Mouse (Mus musculus): ENCODE measurements at regions not wholly inside any gene's neighbourhood (a gene's known extent, or its start where the extent isn't known, plus 50 kb on each side); places are given as distances from the start of the nearest gene placed in this dataset.

DNA sequence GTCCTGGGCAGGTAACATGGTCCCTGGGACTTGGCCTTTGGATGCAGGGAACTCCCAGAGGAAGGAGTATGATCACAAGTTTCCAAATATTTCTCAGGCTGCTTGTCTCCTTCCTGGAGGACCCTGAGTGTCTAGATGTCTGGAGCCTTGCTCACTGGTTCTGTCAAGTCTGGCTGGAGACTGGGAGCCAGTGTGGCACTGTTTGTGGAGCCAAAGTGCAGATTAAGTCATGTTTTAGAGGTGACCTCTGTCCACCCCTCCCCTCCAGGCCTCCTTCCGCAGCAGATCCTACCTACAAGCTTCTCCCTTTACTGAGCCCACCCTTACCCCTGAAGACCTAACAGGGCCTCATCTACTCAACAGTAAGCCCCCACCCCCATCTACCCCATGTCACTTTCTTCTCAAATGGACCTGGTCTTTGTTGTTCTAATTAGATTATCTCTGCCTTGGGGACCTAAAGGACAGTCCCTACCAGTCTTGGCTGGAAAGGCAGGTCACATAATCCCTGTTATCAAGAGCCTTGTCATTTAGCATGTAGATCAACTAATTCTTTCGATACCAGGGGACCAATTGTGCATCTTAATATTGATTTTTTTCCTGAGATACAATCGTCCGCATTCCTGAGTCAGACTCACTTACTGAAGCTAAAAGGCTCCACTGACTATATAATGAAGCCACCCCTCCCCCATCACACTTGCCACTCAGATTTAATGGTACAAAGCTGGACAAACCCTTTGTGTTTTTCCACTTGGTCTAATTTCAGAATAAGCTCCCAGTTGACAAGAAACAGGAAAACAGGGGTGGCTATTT lies 148.2 kb upstream of the Tbx20 start:
- no peak overlapping the region for H3K27ac ChIP-seq (ENCODE audit: low read depth, low read length)
- H3K9ac ChIP-seq (ENCODE audit: low read length) = no peak overlapping the region
- no peak for ATAC-seq
- no peaks in the 10 kb centered on the region for H3K9me3 ChIP-seq (replicated peaks; ENCODE audit: control insufficient read depth, low read length)
- no peaks in the 10 kb centered on the region for H3K4me1 ChIP-seq (ENCODE audit: control insufficient read depth, insufficient read depth, low read length)
- H3K4me2 ChIP-seq (ENCODE audit: low read length) = no peak overlapping the region
- no peak for DNase-seq (ENCODE audit: low spot score)
- 49% methylated on average over 4 of the region's 4 CpGs for WGBS
- H3K27me3 ChIP-seq (replicated peaks; ENCODE audit: control insufficient read depth, insufficient read depth, low read length) = no peaks in the 10 kb centered on the region
- H3K4me3 ChIP-seq (ENCODE audit: low read depth, low read length) = no peak overlapping the region
- H3K36me3 ChIP-seq (ENCODE audit: control insufficient read depth, insufficient read depth, low read length) = no peaks in the 10 kb centered on the region

- WGBS = 91% methylated on average over 5 of the region's 5 CpGs
- Histone ChIP-seq H3K4me3 (ENCODE audit: low read depth, low read length) (no peak overlapping the region), H3K9ac (ENCODE audit: low read length) (no peak overlapping the region), H3K4me1 (ENCODE audit: control insufficient read depth, insufficient read depth, low read length) (no peaks in the 10 kb centered on the region), H3K9me3 (replicated peaks; ENCODE audit: control insufficient read depth, low read length) (no peaks in the 10 kb centered on the region), H3K36me3 (ENCODE audit: control insufficient read depth, insufficient read depth, low read length) (no peaks in the 10 kb centered on the region), H3K27ac (ENCODE audit: low read depth, low read length) (no peak overlapping the region), H3K27me3 (replicated peaks; ENCODE audit: control insufficient read depth, insufficient read depth, low read length) (no peaks in the 10 kb centered on the region), H3K4me2 (ENCODE audit: low read length) (no peak overlapping the region)
- ATAC-seq (no peak), DNase-seq (ENCODE audit: low spot score) (no peak)
Observed at GRCm38 (mm10) chr9:24923514-24923913, 149.4 kb upstream of the Tbx20 start.

DNA sequence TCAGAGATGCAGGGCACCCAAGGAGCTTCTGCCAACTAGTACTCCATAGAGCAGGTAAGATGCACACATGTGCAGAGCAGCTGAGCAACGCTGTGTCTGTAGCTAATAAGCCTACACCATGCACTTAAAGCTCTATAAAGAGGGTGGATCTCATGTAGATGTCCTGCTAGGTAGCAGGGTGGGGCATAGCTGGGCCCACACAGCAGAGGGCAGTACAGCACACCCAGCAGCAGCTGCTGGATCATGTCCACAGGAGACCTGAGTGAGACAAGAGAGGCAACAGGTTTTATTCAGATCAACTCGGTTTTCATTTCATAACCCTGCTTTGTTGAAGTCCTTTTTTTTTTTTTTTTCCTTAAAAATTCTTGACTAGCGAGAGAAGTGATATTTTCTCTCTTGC lies 151.5 kb upstream of the Gm10181 start:
- Histone ChIP-seq H3K4me1 (ENCODE audit: control insufficient read depth, insufficient read depth, low read length) (no peaks in the 10 kb centered on the region), H3K9ac (ENCODE audit: low read length) (no peak overlapping the region), H3K27me3 (replicated peaks; ENCODE audit: control insufficient read depth, insufficient read depth, low read length) (no peaks in the 10 kb centered on the region), H3K36me3 (ENCODE audit: control insufficient read depth, insufficient read depth, low read length) (no peaks in the 10 kb centered on the region), H3K4me2 (ENCODE audit: low read length) (no peak overlapping the region), H3K9me3 (replicated peaks; ENCODE audit: control insufficient read depth, low read length) (no peaks in the 10 kb centered on the region), H3K4me3 (ENCODE audit: low read depth, low read length) (no peak overlapping the region), H3K27ac (ENCODE audit: low read depth, low read length) (no peak overlapping the region)
- ATAC-seq (no peak), DNase-seq (ENCODE audit: low spot score) (no peak)
- 71% methylated on average over 3 of the region's 3 CpGs for WGBS

GRCm38 (mm10) chr9:24942943-24943342 lies 146.3 kb upstream of the Gm10181 start:
- Histone ChIP-seq H3K27me3 (replicated peaks; ENCODE audit: control insufficient read depth, insufficient read depth, low read length) (no peaks in the 10 kb centered on the region), H3K36me3 (ENCODE audit: control insufficient read depth, insufficient read depth, low read length) (no peaks in the 10 kb centered on the region), H3K4me3 (ENCODE audit: low read depth, low read length) (no peak overlapping the region), H3K9me3 (replicated peaks; ENCODE audit: control insufficient read depth, low read length) (no peaks in the 10 kb centered on the region), H3K27ac (ENCODE audit: low read depth, low read length) (no peak overlapping the region), H3K9ac (ENCODE audit: low read length) (no peak overlapping the region), H3K4me2 (ENCODE audit: low read length) (no peak overlapping the region), H3K4me1 (ENCODE audit: control insufficient read depth, insufficient read depth, low read length) (no peaks in the 10 kb centered on the region)
- DNase-seq (ENCODE audit: low spot score) (no peak), ATAC-seq (no peak)
- WGBS = 89% methylated on average over 5 of the region's 5 CpGs

- ATAC-seq (no peak), DNase-seq (ENCODE audit: low spot score) (no peak)
- Histone ChIP-seq H3K4me1 (ENCODE audit: control insufficient read depth, insufficient read depth, low read length) (no peaks in the 10 kb centered on the region), H3K27me3 (replicated peaks; ENCODE audit: control insufficient read depth, insufficient read depth, low read length) (no peaks in the 10 kb centered on the region), H3K9ac (ENCODE audit: low read length) (no peak overlapping the region), H3K4me3 (ENCODE audit: low read depth, low read length) (no peak overlapping the region), H3K4me2 (ENCODE audit: low read length) (no peak overlapping the region), H3K9me3 (replicated peaks; ENCODE audit: control insufficient read depth, low read length) (no peaks in the 10 kb centered on the region), H3K27ac (ENCODE audit: low read depth, low read length) (no peak overlapping the region), H3K36me3 (ENCODE audit: control insufficient read depth, insufficient read depth, low read length) (no peaks in the 10 kb centered on the region)
- WGBS = 10% methylated on average over 6 of the region's 6 CpGs
Observed at GRCm38 (mm10) chr9:24943830-24944229, 145.4 kb upstream of the Gm10181 start.

GRCm38 (mm10) chr9:24952516-24952915 lies 136.7 kb upstream of the Gm10181 start:
- Histone ChIP-seq H3K27ac (ENCODE audit: low read depth, low read length) (no peak overlapping the region), H3K9me3 (replicated peaks; ENCODE audit: control insufficient read depth, low read length) (no peaks in the 10 kb centered on the region), H3K36me3 (ENCODE audit: control insufficient read depth, insufficient read depth, low read length) (no peaks in the 10 kb centered on the region), H3K4me3 (ENCODE audit: low read depth, low read length) (no peak overlapping the region), H3K9ac (ENCODE audit: low read length) (no peak overlapping the region), H3K4me2 (ENCODE audit: low read length) (no peak overlapping the region), H3K27me3 (replicated peaks; ENCODE audit: control insufficient read depth, insufficient read depth, low read length) (no peaks in the 10 kb centered on the region), H3K4me1 (ENCODE audit: control insufficient read depth, insufficient read depth, low read length) (peaks cover 4% of the 10 kb centered on the region; the same call in 1 of the 2 replicates)
- ATAC-seq (no peak), DNase-seq (ENCODE audit: low spot score) (no peak)
- 44% methylated on average over 22 of the region's 23 CpGs for WGBS

DNA sequence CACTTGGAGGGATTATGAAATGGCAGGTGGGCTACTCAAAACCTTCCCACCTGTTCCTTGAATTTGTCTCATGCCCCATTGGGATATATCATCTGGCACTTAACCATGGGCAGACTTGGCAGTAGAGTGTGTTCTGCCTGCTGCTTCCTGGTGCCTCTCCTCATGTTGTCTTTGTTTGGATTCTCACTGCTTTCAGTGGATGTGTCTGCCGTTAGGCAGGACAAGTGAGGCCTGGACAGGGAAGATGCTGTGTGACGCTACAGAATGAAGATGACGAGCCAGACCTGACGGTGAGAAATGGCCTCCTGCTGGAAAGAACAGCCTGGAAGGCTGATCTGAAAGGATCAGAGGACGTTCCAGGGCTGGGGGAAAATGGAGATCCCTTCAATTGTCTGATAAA lies 133.6 kb upstream of the Gm10181 start:
- Histone ChIP-seq H3K27me3 (replicated peaks; ENCODE audit: control insufficient read depth, insufficient read depth, low read length) (no peaks in the 10 kb centered on the region), H3K4me2 (ENCODE audit: low read length) (no peak overlapping the region), H3K4me3 (ENCODE audit: low read depth, low read length) (no peak overlapping the region), H3K9me3 (replicated peaks; ENCODE audit: control insufficient read depth, low read length) (no peaks in the 10 kb centered on the region), H3K4me1 (ENCODE audit: control insufficient read depth, insufficient read depth, low read length) (peaks cover 4% of the 10 kb centered on the region; the same call in 1 of the 2 replicates), H3K36me3 (ENCODE audit: control insufficient read depth, insufficient read depth, low read length) (no peaks in the 10 kb centered on the region), H3K9ac (ENCODE audit: low read length) (no peak overlapping the region), H3K27ac (ENCODE audit: low read depth, low read length) (no peak overlapping the region)
- ATAC-seq = no peak
- 62% methylated on average over 5 of the region's 5 CpGs for WGBS
- DNase-seq (ENCODE audit: low spot score) = no peak

GRCm38 (mm10) chr9:24956566-24956965 lies 132.7 kb upstream of the Gm10181 start:
- Histone ChIP-seq H3K36me3 (ENCODE audit: control insufficient read depth, insufficient read depth, low read length) (no peaks in the 10 kb centered on the region), H3K9me3 (replicated peaks; ENCODE audit: control insufficient read depth, low read length) (no peaks in the 10 kb centered on the region), H3K4me1 (ENCODE audit: control insufficient read depth, insufficient read depth, low read length) (peaks cover 4% of the 10 kb centered on the region; the same call in 1 of the 2 replicates), H3K4me3 (ENCODE audit: low read depth, low read length) (no peak overlapping the region), H3K27ac (ENCODE audit: low read depth, low read length) (no peak overlapping the region), H3K9ac (ENCODE audit: low read length) (no peak overlapping the region), H3K27me3 (replicated peaks; ENCODE audit: control insufficient read depth, insufficient read depth, low read length) (no peaks in the 10 kb centered on the region), H3K4me2 (ENCODE audit: low read length) (no peak overlapping the region)
- 34% methylated on average over 7 of the region's 7 CpGs for WGBS
- no peak for ATAC-seq
- no peak for DNase-seq (ENCODE audit: low spot score)

- Histone ChIP-seq H3K4me2 (ENCODE audit: low read length) (no peak overlapping the region), H3K4me1 (ENCODE audit: control insufficient read depth, insufficient read depth, low read length) (no peaks in the 10 kb centered on the region), H3K4me3 (ENCODE audit: low read depth, low read length) (no peak overlapping the region), H3K27ac (ENCODE audit: low read depth, low read length) (no peak overlapping the region), H3K36me3 (ENCODE audit: control insufficient read depth, insufficient read depth, low read length) (no peaks in the 10 kb centered on the region), H3K27me3 (replicated peaks; ENCODE audit: control insufficient read depth, insufficient read depth, low read length) (no peaks in the 10 kb centered on the region), H3K9me3 (replicated peaks; ENCODE audit: control insufficient read depth, low read length) (no peaks in the 10 kb centered on the region), H3K9ac (ENCODE audit: low read length) (no peak overlapping the region)
- DNase-seq (ENCODE audit: low spot score) (no peak), ATAC-seq (no peak)
- WGBS = 93% methylated on average over 1 of the region's 1 CpGs
Observed at GRCm38 (mm10) chr9:24963290-24963689, 125.9 kb upstream of the Gm10181 start.

Measured in forebrain, embryonic 14.5 days (tissue).